Mouse (Mus musculus) adrenal gland, postnatal 14 days (tissue): ENCODE data around the gene B4galnt3. TPM values are rescaled to one million over a fixed set of nuclear protein-coding genes. Genes with fewer than 3 reads are reported as not detected.
A peak's percentile ranks its signal among the peaks of the same experiment; 100 is the strongest.
"Not testable (repeated sequence)": the region's sequence is repeated elsewhere in the genome, so short reads cannot be mapped to it uniquely, and the experiment has no call there.

ENCODE experiments used
- DNase-seq: peaks from one replicate; pipeline ENCODE4 v3.0.0; 2021; ENCODE audit warnings: mixed read lengths
- long read RNA-seq, 2 experiments: library from polyadenylated mRNA; stranded (forward); transcript quantifications; one replicate each; pipeline ENCODE4 v2.0.0; 2021
- total RNA-seq: library from RNA; stranded (reverse); gene quantifications from 2 replicates; pipeline ENCODE4 v1.2.3, GENCODE M21; 2021

B4galnt3 gene
- total RNA-seq = 5.4 and 5.6 TPM in 2 replicates
- long read RNA-seq, experiment 1 = 0 reads
- long read RNA-seq, experiment 2 = 0 reads

DNA sequence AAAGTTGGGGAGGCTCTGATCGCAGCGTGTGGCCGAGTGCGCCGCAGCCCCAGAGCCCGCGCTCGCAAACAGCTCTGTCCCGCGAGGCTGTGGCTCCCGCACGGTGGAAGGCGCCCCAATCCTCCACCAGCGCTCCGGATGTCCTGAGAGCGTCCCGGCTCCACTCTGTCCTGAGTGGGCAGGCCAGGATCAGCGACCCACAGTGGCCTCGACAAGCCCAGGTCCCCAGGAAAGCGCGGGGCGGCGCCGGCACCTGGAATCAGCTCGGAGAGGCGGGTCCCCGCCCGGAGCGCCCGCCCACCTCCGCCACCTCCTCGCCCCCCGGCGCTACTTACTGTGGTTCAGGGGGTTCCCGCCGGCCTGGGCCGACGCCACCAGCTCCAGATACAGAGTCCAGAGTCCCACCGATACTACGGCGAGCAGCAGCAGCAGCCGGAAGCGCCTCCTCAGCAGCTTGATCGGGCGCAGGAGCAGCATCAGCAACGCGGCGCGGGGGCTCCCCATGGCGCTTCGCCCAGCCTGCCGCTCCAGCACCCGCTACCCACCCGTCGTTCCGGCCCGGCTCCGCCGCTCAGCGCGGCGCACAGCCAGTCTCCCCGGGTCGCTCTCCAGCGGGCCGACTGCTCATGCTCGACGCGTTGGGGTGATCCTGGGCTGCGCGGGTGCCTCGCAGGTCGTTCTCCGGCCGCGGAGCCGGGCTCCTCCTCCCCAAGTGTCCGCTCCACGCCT lies at the start of gene B4galnt3, which contains the start of gene D330020A13Rik:
TSS of gene B4galnt3 (minus strand) at position 504 of the 729 bp plus-strand sequence.
TSS of gene D330020A13Rik (plus strand) at position 309 of the 729 bp plus-strand sequence.
- DNase-seq = peak; percentile 70

DNA sequence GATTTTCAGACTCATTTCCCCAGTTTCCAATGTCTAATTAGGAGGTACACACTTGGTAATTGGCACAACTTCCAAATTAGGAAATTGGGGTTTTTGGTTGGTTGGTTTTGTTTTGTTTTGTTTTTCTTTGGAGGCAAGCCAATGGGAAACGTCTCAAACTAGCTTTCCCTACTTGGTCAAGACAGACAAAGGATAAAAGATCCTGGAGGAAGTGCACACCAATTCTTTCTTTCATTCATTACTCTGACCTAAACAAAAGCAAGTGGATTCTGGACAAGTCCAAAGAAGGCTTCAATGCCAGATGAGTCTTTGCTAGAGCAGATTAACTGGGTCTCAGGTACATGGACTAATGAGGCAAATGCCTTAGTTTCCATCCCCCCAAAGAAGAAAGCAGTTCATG lies 49.6 kb upstream of the B4galnt3 start:
- DNase-seq = no peak

DNA sequence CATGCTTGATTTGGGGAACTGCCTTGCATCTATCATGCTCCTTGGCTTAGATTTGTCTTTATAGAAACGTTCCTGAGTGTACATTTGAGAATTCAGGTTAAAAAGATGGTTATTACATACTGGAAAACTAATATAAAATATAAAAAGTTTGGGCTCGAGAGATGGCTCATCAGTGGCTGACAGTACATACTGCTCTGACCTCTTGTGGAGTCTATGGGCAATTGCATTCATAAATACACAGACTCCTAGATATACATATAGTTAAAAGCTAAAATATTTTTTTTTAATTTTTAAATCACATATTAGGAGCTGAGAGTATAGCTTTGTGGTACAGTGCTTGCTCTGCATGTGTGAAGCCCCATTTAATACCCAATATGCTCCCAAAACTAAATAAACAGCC lies 38.0 kb upstream of the B4galnt3 start:
- DNase-seq = no peak

DNA sequence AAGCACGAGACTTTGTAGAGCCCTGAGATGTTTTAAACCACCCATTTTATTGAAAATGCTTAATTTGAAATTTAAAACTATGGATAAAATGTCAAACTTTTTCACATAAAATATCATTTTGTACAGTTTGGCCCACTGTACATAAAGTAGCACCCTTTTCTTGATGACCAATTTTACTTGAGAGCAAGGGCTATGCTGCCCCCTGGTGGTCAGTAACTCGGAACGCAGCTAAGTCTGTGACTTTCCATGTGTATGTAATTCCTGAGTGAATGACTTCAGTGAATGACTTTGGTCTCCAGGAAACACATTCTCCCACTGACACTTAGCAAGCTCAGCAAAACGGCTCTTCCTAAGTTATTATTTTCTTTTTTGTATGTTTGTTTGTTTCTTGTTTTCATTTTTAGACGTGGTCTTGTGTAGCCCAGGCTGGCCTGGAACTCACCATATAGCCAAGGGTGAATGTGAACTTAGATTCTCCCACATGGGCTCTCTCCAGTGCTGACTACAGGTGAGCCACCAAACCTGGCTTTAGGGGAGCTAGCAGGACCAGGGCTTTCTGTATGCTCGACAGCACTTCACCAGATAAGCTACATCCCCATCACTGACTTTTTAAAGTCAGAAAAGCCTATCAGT lies 30.1 kb upstream of the B4galnt3 start:
- peak; percentile 78 for DNase-seq

DNA sequence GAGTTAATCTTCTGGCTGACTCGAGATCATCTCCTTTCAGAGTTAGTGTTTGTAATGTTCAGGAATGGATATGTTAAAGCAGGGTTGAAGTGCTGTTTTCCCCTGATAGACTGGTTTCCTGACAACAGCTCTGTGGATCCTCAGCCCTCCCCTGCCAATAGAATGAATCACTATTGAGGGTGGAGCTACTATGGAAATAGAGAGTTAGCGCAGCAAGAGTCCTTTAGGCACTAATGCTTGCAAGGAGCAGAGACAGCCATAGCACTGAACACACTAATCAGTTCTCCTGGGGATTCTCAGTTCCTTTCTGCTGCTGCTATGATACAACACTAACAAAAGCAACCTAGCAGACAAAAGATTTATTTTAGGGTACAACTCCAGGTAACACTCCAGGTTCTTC lies 26.0 kb upstream of the B4galnt3 start:
- DNase-seq = no peak

DNA sequence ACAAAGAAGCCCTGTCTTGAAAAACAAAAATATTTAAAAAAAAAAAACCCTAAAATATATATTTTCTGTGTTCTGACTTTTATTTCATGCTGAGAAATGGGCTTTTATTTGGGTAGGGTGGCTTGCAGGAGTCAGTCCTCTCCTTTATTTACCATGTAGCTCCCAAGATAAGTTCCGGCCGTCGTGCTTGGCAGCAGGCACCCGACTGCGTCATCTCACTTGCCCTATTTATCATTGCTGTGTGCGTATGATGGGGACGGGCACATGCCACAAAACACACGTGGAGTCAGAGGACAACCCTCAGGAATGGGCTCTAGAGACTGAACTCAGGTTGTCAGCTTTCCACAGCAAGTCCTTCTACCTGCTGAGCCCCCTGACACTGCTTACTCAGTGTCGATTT lies 24.8 kb upstream of the B4galnt3 start:
- DNase-seq = no peak

DNA sequence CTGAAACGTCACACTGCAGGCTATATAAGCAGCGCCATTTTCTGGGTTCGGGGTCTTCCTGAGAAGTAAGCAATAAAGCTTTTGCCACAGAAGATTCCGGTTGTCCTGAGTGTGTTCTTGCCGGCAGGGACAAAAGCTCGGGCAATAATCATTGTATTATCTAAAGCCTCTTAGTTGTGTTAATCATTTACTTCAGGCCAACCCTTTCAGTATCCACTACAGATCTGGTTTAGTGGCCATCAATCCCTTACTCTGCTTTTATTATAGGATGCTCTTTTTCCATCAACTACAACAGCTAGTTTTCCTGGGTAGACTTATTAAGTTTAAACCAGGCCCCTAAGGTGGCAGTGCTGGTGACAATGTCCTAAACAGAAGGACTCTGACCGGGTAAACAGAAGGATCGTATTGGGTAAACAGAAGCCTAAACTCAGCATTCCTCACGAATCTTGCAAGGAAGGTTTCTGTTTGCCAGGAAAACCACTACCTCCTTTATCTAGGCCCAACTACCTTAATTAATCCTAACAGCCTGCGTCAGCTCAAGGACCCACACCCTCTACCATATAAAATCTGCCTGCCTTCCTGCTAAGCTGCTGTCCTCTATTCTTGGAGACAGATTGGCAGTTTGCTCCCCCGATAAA lies 24.1 kb upstream of the B4galnt3 start:
- no peak for DNase-seq

DNA sequence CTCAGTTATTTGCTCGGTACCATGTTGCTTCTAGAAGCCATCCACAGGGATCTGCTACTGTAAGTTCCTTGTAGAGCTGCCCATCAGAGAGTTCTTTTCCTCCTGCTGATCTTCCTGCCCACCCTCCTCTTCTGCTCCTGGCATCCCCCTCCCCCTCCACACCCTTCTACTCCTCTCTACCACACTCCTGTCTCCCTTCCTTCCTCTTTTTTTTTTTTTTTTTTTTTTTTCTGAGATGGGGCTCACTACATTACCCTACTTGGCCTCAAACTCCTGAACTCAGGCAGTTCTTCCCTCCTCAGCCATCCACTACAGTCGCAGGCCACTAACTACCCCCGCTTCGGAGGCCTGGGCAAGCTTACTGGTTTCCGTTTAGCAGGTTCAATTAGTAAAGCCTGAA lies 18.1 kb upstream of the B4galnt3 start:
- DNase-seq = no peak

- no peak for DNase-seq
These were observed 15.4 kb upstream of the B4galnt3 start for GRCm38 (mm10) chr6:120309787-120310186.

GRCm38 (mm10) chr6:120309338-120309737 lies 15.0 kb upstream of the B4galnt3 start:
- no peak for DNase-seq

DNA sequence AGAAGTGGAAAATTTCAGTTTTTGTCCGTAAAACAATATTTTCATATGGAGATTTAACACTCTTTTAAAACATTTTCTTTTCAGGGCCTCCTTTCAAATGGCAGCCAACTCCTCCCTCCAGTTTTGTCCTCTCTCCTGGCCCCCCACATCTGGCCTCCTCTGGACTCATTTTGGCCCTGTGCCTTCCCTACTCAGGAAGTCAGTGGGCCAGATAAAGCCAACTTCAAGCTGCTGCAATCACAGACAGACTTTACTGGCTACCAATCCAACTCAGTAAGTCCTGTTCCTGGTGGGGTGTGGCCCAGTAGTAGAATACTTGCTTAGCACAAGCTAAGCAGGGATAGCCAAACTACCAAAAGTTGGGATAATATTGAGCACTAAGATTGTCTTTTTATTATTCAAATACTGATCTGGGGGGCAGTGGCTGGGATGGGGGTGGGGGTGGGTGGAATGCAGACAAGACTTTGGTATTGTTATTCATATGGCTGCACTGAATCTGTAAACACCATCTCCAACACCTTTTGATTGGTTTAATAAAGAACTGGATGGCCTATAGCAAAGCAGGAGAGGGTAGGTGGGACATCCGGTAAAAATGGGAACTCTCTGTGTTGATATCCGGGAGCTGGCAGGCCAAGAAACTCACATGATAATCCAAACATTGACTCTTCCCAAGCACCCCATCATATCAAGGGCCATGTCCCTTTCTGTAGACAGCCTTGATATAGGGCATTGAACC lies 12.7 kb upstream of the B4galnt3 start:
- no peak for DNase-seq

DNA sequence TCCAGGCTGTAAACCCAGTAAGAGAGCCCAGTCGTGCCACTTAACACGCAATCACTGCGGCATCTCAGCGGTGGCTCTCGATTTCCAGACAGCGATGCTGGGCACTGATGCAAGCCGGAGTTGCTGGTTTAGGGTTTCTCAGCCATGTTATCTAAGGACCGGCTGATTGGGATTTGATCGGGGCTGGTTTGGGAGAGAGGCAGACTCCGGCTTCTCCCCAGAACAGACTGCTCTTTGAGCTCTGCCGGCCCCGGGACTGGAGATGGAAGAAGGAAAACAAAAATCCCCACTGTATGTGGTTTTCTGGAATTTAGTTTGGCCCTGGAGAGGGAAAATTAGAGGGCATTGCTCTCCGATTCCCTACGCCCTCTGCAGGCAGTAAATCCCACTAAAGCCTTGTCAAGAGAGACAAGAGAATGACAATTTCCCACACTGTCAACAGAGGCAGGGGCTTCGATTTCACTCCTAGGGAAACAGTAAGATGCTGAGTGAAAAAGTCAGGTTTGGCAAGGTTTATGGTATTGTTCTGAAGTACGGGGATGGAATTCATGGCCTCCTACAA lies 8.5 kb upstream of the B4galnt3 start:
- no peak for DNase-seq

- DNase-seq = peak; percentile 65
These were observed 6.8 kb upstream of the B4galnt3 start for GRCm38 (mm10) chr6:120301137-120301536.

DNA sequence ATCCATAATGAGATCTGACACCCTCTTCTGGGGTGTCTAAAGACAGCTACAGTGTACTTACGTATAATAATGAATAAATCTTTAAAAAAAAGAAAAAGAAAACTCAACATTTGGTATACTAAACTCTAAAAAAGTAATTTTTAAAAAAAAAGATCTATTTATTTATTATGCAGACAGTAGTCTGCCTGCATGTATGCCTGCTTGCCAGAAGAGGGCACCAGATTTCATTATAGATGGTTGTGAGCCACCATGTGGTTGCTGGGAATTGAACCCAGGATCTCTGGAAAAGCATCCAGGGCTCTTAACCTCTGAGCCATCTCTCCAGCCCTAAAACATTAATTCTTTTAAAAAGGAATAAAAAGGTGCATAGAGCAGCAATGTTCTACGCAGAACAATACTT lies 2.2 kb upstream of the B4galnt3 start:
- DNase-seq = not testable (repeated sequence)

DNA sequence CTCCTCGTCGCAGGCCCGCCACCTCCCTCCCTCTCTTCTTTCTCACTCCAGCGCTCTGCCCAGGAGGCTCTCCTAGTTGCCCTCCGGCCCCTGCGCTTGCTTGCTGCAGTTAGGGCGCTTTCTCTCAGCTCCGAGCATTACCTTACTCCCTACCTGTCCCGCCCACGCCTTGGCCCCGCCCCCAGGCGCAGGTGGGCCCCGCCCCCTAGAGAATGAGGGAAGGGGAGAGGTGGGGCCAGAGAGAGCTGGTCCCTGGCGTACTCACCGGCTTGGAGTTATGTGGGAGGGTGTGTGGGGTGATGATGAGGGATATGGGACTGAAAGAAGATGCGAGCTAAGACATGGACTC lies 400 bp upstream of the B4galnt3 start:
- DNase-seq = no peak

- DNase-seq = no peak
These were observed 2.9 kb downstream of the B4galnt3 start for GRCm38 (mm10) chr6:120291396-120292009.

GRCm38 (mm10) chr6:120289430-120289829 lies 4.9 kb downstream of the B4galnt3 start:
- no peak for DNase-seq

- no peak for DNase-seq
These were observed 5.8 kb downstream of the B4galnt3 start for GRCm38 (mm10) chr6:120288541-120288940.

- peak; percentile 36 for DNase-seq
These were observed 7.1 kb downstream of the B4galnt3 start for GRCm38 (mm10) chr6:120287279-120287678.

GRCm38 (mm10) chr6:120276874-120277449 lies 17.4 kb downstream of the B4galnt3 start:
- no peak for DNase-seq

DNA sequence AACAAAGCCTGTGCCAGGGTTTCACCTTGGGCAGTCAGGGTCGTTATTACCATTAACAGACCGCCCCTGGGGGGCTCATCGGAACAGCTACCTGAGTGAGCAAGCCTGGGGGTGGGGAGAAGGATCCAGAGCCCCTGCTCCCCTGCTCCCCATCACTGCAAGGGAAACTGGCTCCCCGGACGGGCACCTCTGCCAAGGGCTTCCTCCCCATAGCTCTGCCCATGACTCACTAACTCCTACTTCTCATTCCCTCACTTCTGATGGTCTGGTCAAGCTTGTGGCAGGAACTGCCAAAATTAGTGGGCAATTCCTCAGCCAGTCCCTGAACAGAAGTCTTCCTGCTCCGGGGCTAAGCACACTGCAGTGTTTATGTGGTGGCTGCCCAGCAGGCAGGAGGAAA lies 19.1 kb downstream of the B4galnt3 start:
- DNase-seq = peak; percentile 64

DNA sequence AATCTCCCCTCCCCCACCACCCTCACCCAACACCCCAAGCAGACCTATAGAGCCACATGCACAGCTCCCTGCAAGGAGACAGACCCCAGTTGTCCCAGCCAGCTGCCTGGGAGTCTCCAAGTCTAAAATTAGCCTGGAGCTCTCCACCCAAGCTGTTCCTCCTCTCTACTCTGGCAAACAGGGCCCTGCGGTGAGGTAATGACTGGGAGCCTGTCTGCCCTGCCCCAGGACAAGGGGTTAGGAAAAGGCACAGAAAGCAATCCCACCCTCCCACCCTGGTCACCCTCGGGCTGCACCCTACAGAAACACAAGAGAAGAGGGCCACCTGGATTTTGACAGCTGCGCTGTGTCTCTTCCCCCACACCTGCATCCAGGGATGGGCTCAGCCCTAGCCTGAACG lies 19.5 kb downstream of the B4galnt3 start:
- DNase-seq = no peak
